Mouse (Mus musculus): Measurements from ENCODE around the gene Vps39. TPM values are rescaled to one million over a fixed set of nuclear protein-coding genes. Genes with fewer than 3 reads are reported as not detected.

Gene Vps39
- polyA plus RNA-seq (2016; fragmentation: Nextera tagmentation; extraction: Ambion mirVana): 23.5 and 26.6 TPM in 2 replicates

DNA sequence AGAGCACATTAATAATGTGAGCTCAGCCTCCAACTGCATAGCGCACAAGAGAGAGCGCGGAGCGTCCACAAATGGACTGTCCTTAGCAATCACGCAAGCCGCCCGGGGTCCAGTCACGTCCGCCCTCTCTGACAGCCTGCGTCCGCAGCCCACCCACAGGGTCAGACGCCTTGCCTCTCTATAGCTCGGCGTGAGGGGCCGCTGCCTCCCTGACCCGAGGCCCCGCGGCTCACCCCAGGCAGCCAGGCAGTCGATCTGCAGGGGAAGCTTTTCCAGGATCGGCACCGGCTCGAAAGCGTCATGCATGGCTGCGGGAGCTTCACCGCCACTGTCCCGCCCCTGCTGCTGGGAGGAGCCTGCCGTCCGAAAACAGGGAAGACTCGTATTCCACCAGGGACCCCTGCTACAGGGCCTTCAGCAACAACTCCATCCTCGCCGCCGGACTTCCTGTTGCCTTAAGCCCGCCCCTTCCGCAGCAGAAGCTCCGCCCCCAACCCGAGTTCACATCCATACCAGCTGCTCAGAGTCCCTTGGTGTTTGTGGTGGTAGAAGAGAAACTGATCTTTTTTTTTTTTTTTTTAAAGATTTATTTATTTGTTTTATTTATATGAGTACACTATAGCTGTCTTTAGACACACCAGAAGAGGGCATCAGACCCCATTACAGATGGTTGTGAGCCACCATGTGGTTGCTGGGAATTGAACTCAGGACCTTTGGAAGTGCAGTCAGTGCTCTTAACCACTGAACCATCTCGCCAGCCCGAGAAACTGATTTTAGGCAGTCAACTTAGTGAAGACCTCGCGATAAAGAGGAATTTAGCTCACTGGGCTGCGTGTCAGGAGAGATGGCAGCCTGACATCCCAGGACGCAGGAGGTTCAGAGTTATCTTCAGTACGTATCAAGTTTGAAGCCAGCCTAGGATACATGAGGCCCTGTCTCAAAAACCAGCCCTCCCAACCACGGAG is at the start of gene Vps39:
TSS of gene Vps39 (minus strand) at position 456 of the 965 bp plus-strand sequence.
- Histone ChIP-seq H3K27me3 (ENCODE audit: poor library complexity, severe bottlenecking) (no peaks in the 10 kb centered on the region), H3K9me3 (no peaks in the 10 kb centered on the region), H3K27ac (peak within 1 kb of the TSS; percentile 88), H3K36me3 (replicated peaks) (peaks cover 53% of the 10 kb centered on the region), H3K4me1 (peaks cover 16% of the 10 kb centered on the region), H3K4me3 (peak within 1 kb of the TSS; percentile 90)
- DNase-seq (ENCODE audit: extremely low spot score, low spot score): peak; percentile 86
- WGBS: 12% methylated on average over 44 of the region's 44 CpGs

DNA sequence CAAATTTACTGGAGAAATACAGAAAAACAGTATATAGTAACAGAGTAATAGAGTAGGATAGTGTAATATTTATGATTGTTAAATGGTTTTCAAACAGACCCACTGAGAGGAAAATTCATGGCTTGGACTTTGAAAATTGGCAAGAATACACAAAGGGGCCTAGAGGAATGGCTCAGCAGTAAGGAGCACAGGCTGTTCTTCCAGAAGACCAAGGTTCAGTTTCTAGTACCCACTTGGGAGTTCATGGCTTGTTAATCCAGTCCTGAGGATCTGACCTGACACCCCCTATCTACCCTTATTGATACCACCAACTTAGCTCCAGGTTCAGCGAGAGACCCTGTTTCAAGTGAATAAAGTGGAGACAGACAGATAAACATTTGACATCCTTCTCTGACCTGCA is 45.0 kb upstream of the Vps39 start:
- WGBS: 89% methylated on average over 1 of the region's 1 CpGs
- Histone ChIP-seq H3K4me1 (peaks cover 9% of the 10 kb centered on the region), H3K9me3 (no peaks in the 10 kb centered on the region), H3K36me3 (replicated peaks) (peaks cover 61% of the 10 kb centered on the region), H3K27ac (no peak overlapping the region), H3K4me3 (no peak overlapping the region), H3K27me3 (ENCODE audit: poor library complexity, severe bottlenecking) (no peaks in the 10 kb centered on the region)
- DNase-seq (ENCODE audit: extremely low spot score, low spot score): no peak

GRCm38 (mm10) chr2:120392406-120392805 is 39.5 kb upstream of the Vps39 start:
- no peaks in the 10 kb centered on the region for H3K4me1 ChIP-seq
- no peak for DNase-seq (ENCODE audit: extremely low spot score, low spot score)
- H3K27me3 ChIP-seq (ENCODE audit: poor library complexity, severe bottlenecking): no peaks in the 10 kb centered on the region
- peaks cover 99% of the 10 kb centered on the region for H3K36me3 ChIP-seq (replicated peaks)
- no peak overlapping the region for H3K27ac ChIP-seq
- H3K4me3 ChIP-seq: no peak overlapping the region
- no peaks in the 10 kb centered on the region for H3K9me3 ChIP-seq

- peaks cover 95% of the 10 kb centered on the region for H3K36me3 ChIP-seq (replicated peaks)
- WGBS: 96% methylated on average over 1 of the region's 1 CpGs
- no peak for DNase-seq (ENCODE audit: extremely low spot score, low spot score)
Observed at GRCm38 (mm10) chr2:120390934-120391333, 38.0 kb upstream of the Vps39 start.

GRCm38 (mm10) chr2:120389376-120389775 is 36.4 kb upstream of the Vps39 start:
- Histone ChIP-seq H3K4me1 (no peaks in the 10 kb centered on the region), H3K27ac (no peak overlapping the region), H3K36me3 (replicated peaks) (peaks cover 94% of the 10 kb centered on the region), H3K4me3 (no peak overlapping the region), H3K9me3 (no peaks in the 10 kb centered on the region), H3K27me3 (ENCODE audit: poor library complexity, severe bottlenecking) (no peaks in the 10 kb centered on the region)
- WGBS: 93% methylated on average over 3 of the region's 3 CpGs
- DNase-seq (ENCODE audit: extremely low spot score, low spot score): no peak

More at GRCm38 (mm10) chr2:120390934-120391333, 38.0 kb upstream of the Vps39 start:
- Histone ChIP-seq H3K27me3 (ENCODE audit: poor library complexity, severe bottlenecking) (no peaks in the 10 kb centered on the region), H3K4me3 (no peak overlapping the region), H3K4me1 (no peaks in the 10 kb centered on the region), H3K9me3 (no peaks in the 10 kb centered on the region), H3K27ac (no peak overlapping the region)

DNA sequence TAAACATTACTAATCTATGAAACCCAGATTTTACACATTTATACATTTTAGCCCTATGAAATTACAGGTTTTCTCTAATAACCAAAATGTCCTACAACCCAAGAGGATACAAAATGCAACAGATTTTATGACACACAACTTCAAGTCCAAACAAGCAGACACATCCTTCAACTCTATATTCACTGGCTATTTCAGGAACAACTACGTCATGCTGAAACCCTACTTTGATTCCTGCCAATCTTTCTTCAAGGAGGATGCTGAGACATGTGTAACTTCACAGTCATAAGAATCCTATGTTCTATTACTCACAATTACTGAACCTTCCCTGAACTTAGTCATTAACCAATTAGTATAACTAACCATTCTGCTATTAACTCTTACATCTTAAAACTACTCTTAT is 34.4 kb upstream of the Vps39 start:
- 93% methylated on average over 1 of the region's 1 CpGs for WGBS
- no peak for DNase-seq (ENCODE audit: extremely low spot score, low spot score)

DNA sequence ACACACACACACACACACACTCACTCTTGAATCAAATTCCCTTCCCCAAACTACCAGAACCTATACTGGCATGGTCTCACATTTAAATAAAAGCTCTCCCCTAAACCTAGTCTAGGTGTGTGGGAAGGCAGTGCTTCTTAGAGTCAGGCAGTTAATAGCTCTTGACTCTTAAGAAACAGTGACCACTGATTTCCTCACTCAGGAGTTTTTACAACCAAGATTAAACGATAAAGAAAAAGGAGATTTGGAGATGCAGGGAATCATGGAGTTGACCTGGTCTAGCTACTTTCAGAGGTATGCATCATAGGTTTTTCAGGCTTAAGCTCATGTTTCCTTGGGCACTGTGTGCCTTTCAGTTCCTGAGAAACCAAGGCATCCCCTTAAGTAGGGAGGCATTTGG is 33.3 kb upstream of the Vps39 start:
- Histone ChIP-seq H3K4me3 (no peak overlapping the region), H3K27ac (no peak overlapping the region), H3K36me3 (replicated peaks) (peaks cover 94% of the 10 kb centered on the region), H3K4me1 (no peaks in the 10 kb centered on the region), H3K27me3 (ENCODE audit: poor library complexity, severe bottlenecking) (no peaks in the 10 kb centered on the region), H3K9me3 (no peaks in the 10 kb centered on the region)
- 85% methylated on average over 1 of the region's 1 CpGs for WGBS
- DNase-seq (ENCODE audit: extremely low spot score, low spot score): no peak

More for the DNA sequence above, 34.4 kb upstream of the Vps39 start:
- Histone ChIP-seq H3K27ac (no peak overlapping the region), H3K4me3 (no peak overlapping the region), H3K36me3 (replicated peaks) (peaks cover 94% of the 10 kb centered on the region), H3K9me3 (no peaks in the 10 kb centered on the region), H3K4me1 (no peaks in the 10 kb centered on the region), H3K27me3 (ENCODE audit: poor library complexity, severe bottlenecking) (no peaks in the 10 kb centered on the region)

DNA sequence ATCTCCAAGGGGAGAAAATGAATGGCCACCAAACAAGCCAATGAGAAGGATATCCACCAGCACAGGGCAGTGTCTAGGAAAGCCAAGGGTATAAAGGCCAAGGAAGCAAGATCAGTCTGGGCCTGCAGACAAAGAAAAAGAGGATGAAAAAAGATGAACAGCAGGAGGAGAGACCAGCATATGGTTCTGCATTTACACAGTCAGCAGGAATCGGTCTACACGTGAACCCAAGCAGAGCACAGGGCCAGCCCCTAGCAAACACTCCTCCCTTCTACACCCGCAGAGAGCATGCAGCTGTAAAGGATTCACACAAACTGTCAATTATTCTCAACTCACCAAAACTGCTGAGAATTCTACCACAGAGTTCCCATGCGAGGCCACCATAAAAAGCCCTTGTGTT is 20.9 kb upstream of the Vps39 start:
- no peak overlapping the region for H3K27ac ChIP-seq
- no peak overlapping the region for H3K4me3 ChIP-seq
- WGBS: 82% methylated on average over 4 of the region's 4 CpGs
- no peaks in the 10 kb centered on the region for H3K27me3 ChIP-seq (ENCODE audit: poor library complexity, severe bottlenecking)
- no peaks in the 10 kb centered on the region for H3K4me1 ChIP-seq
- no peak for DNase-seq (ENCODE audit: extremely low spot score, low spot score)
- H3K36me3 ChIP-seq (replicated peaks): peaks cover 95% of the 10 kb centered on the region
- H3K9me3 ChIP-seq: no peaks in the 10 kb centered on the region

GRCm38 (mm10) chr2:120367416-120368207 is 14.7 kb upstream of the Vps39 start:
- Histone ChIP-seq H3K9me3 (no peaks in the 10 kb centered on the region), H3K4me3 (no peak overlapping the region), H3K27ac (no peak overlapping the region), H3K4me1 (no peaks in the 10 kb centered on the region), H3K27me3 (ENCODE audit: poor library complexity, severe bottlenecking) (no peaks in the 10 kb centered on the region), H3K36me3 (replicated peaks) (peaks cover 83% of the 10 kb centered on the region)
- WGBS: 88% methylated on average over 4 of the region's 4 CpGs
- DNase-seq (ENCODE audit: extremely low spot score, low spot score): no peak

GRCm38 (mm10) chr2:120366501-120366900 is 13.6 kb upstream of the Vps39 start:
- Histone ChIP-seq H3K9me3 (no peaks in the 10 kb centered on the region), H3K4me1 (no peaks in the 10 kb centered on the region), H3K27me3 (ENCODE audit: poor library complexity, severe bottlenecking) (no peaks in the 10 kb centered on the region), H3K36me3 (replicated peaks) (peaks cover 83% of the 10 kb centered on the region), H3K27ac (no peak overlapping the region), H3K4me3 (no peak overlapping the region)
- DNase-seq (ENCODE audit: extremely low spot score, low spot score): no peak
- WGBS: 95% methylated on average over 3 of the region's 3 CpGs

DNA sequence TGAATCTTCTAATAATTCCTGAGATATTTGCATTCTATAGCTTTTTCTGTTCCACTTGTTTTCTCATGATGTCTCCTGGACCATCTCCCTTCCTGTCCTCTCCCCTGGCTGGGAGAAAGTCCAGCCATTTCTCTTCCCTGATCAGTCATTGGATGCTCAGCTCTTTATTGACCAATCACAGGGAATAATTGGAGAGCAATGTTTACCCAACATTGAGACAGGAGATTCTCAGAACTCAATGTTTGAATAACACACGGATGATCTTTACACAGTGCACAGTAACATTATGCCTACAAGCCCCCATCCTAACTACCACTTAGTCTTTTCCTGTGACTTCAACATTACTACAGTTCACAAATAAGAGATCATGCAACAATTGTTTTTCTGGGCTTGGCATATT is 7.5 kb upstream of the Vps39 start:
- WGBS: 84% methylated on average over 1 of the region's 1 CpGs
- no peak overlapping the region for H3K4me3 ChIP-seq
- no peaks in the 10 kb centered on the region for H3K27me3 ChIP-seq (ENCODE audit: poor library complexity, severe bottlenecking)
- peaks cover 83% of the 10 kb centered on the region for H3K36me3 ChIP-seq (replicated peaks)
- H3K9me3 ChIP-seq: no peaks in the 10 kb centered on the region
- no peak overlapping the region for H3K27ac ChIP-seq
- no peak for DNase-seq (ENCODE audit: extremely low spot score, low spot score)
- H3K4me1 ChIP-seq: no peaks in the 10 kb centered on the region

DNA sequence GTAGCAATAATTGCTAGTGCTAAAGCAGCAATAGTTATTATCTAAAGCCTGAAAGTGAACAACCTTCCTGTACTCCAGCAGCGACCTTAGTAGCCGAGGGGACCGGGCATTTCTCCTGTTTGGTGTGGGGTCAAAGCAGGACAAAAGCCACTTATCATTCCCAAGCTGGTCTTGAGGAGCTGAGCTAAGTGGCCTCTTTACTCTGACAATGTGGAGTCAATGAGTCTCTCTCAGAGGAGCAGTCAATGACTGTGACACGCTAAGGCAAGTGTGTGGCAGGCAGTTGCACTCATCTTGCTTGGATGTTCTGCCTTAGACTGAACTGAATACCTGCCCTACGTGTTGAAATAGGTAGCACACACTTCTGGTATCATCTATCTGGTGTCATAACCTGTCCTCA is 1.6 kb downstream of the Vps39 start:
- Histone ChIP-seq H3K36me3 (replicated peaks) (peaks cover 54% of the 10 kb centered on the region), H3K4me3 (no peak overlapping the region)
- 90% methylated on average over 5 of the region's 5 CpGs for WGBS

GRCm38 (mm10) chr2:120348120-120348519 is 4.8 kb downstream of the Vps39 start:
- Histone ChIP-seq H3K9me3 (no peaks in the 10 kb centered on the region), H3K27me3 (ENCODE audit: poor library complexity, severe bottlenecking) (no peaks in the 10 kb centered on the region), H3K36me3 (replicated peaks) (peaks cover 59% of the 10 kb centered on the region), H3K27ac (no peak overlapping the region), H3K4me3 (no peak overlapping the region), H3K4me1 (peaks cover 16% of the 10 kb centered on the region)
- DNase-seq (ENCODE audit: extremely low spot score, low spot score): no peak
- WGBS: 88% methylated on average over 9 of the region's 9 CpGs

More for the DNA sequence above, 1.6 kb downstream of the Vps39 start:
- H3K4me1 ChIP-seq: peaks cover 16% of the 10 kb centered on the region
- no peaks in the 10 kb centered on the region for H3K27me3 ChIP-seq (ENCODE audit: poor library complexity, severe bottlenecking)
- no peak overlapping the region for H3K27ac ChIP-seq
- DNase-seq (ENCODE audit: extremely low spot score, low spot score): no peak
- H3K9me3 ChIP-seq: no peaks in the 10 kb centered on the region

Data from forebrain, embryonic 10.5 days (tissue).